Mouse (Mus musculus) adrenal gland, adult 18-20 months (tissue): ENCODE measurements at regions not wholly inside any gene's neighbourhood (a gene's known extent, or its start where the extent isn't known, plus 50 kb on each side); places are given as distances from the start of the nearest gene placed in this dataset.

Experiments
- DNase-seq, 2 experiments: peaks; one replicate each; pipeline ENCODE4 v3.0.0; 2021 to 2022; ENCODE audit warnings: low spot score in 2 of 2

- no peak for DNase-seq
Measured at GRCm38 (mm10) chr15:56820977-56821579, 656.3 kb downstream of the Slc22a22 start.

GRCm38 (mm10) chr15:56820256-56820976 lies 657.0 kb downstream of the Slc22a22 start:
- DNase-seq: no peak

GRCm38 (mm10) chr15:56818158-56818690 lies 659.2 kb downstream of the Slc22a22 start:
- DNase-seq: no peak

- DNase-seq: no peak
Measured at GRCm38 (mm10) chr15:56817204-56818157, 659.9 kb downstream of the Slc22a22 start.

GRCm38 (mm10) chr15:56813876-56814275 lies 663.5 kb downstream of the Slc22a22 start:
- DNase-seq: no peak

- DNase-seq: no peak
Measured at GRCm38 (mm10) chr15:56810151-56810550, 667.3 kb downstream of the Slc22a22 start.

GRCm38 (mm10) chr15:56807611-56808010 lies 669.8 kb downstream of the Slc22a22 start:
- no peak for DNase-seq

GRCm38 (mm10) chr15:56801933-56802332 lies 675.5 kb downstream of the Slc22a22 start:
- no peak for DNase-seq

- DNase-seq: no peak
Measured at GRCm38 (mm10) chr15:56775431-56775830, 702.0 kb downstream of the Slc22a22 start.

GRCm38 (mm10) chr15:56774648-56775393 lies 702.6 kb downstream of the Slc22a22 start:
- DNase-seq: no peak

- DNase-seq: no peak
Measured at GRCm38 (mm10) chr15:56766356-56766755, 711.1 kb downstream of the Slc22a22 start.

- DNase-seq: no peak
Measured at GRCm38 (mm10) chr15:56764957-56765482, 712.4 kb downstream of the Slc22a22 start.

- DNase-seq: no peak
Measured at GRCm38 (mm10) chr15:56764019-56764418, 713.4 kb downstream of the Slc22a22 start.

GRCm38 (mm10) chr15:56746698-56747097 lies 730.7 kb downstream of the Slc22a22 start:
- DNase-seq: no peak

GRCm38 (mm10) chr15:56744915-56745314 lies 732.5 kb downstream of the Slc22a22 start:
- no peak for DNase-seq
